Mouse (Mus musculus): ENCODE measurements around the gene A730061H03Rik.

Gene A730061H03Rik

GRCm38 (mm10) chr14:55560202-55561073 is at the start of gene A730061H03Rik:
Gene A730061H03Rik, minus strand, starts transcription at chr14:55560406.
- DNase-seq (ENCODE audit: low spot score): peak; percentile 98

GRCm38 (mm10) chr14:55608339-55608738 is 48.1 kb upstream of the A730061H03Rik start:
- DNase-seq (ENCODE audit: low spot score): no peak

- DNase-seq (ENCODE audit: low spot score): no peak
These were observed 45.7 kb upstream of the A730061H03Rik start for GRCm38 (mm10) chr14:55605743-55606459.

GRCm38 (mm10) chr14:55604823-55605222 is 44.6 kb upstream of the A730061H03Rik start:
- DNase-seq (ENCODE audit: low spot score): no peak

- peak; percentile 94 for DNase-seq (ENCODE audit: low spot score)
These were observed 43.7 kb upstream of the A730061H03Rik start for GRCm38 (mm10) chr14:55603633-55604576.

GRCm38 (mm10) chr14:55603271-55603632 is 43.0 kb upstream of the A730061H03Rik start, which contains the start of gene Irf9:
Gene Irf9, plus strand, starts transcription at chr14:55603571.
- DNase-seq (ENCODE audit: low spot score): no peak

GRCm38 (mm10) chr14:55598521-55599390 is 38.5 kb upstream of the A730061H03Rik start:
- no peak for DNase-seq (ENCODE audit: low spot score)

GRCm38 (mm10) chr14:55596036-55596690 is 36.0 kb upstream of the A730061H03Rik start:
- DNase-seq (ENCODE audit: low spot score): no peak

- no peak for DNase-seq (ENCODE audit: low spot score)
These were observed 32.0 kb upstream of the A730061H03Rik start for GRCm38 (mm10) chr14:55592226-55592625.

GRCm38 (mm10) chr14:55591331-55591891 is 31.2 kb upstream of the A730061H03Rik start, which contains the start of gene Rnf31:
Gene Rnf31, plus strand, starts transcription at chr14:55591708.
- DNase-seq (ENCODE audit: low spot score): peak; percentile 96

GRCm38 (mm10) chr14:55590748-55591330 is 30.6 kb upstream of the A730061H03Rik start, which contains the start of gene Psme2:
Gene Psme2, minus strand, starts transcription at chr14:55591113.
- DNase-seq (ENCODE audit: low spot score): peak; percentile 94

GRCm38 (mm10) chr14:55589771-55590448 is 29.7 kb upstream of the A730061H03Rik start:
- no peak for DNase-seq (ENCODE audit: low spot score)

- no peak for DNase-seq (ENCODE audit: low spot score)
These were observed 29.1 kb upstream of the A730061H03Rik start for GRCm38 (mm10) chr14:55589271-55589670.

GRCm38 (mm10) chr14:55586149-55586548 is 25.9 kb upstream of the A730061H03Rik start:
- no peak for DNase-seq (ENCODE audit: low spot score)

- no peak for DNase-seq (ENCODE audit: low spot score)
These were observed 25.4 kb upstream of the A730061H03Rik start for GRCm38 (mm10) chr14:55585566-55585960.

GRCm38 (mm10) chr14:55584702-55585565 is 24.7 kb upstream of the A730061H03Rik start, which contains the start of gene Emc9:
Gene Emc9, minus strand, starts transcription at chr14:55585302.
- DNase-seq (ENCODE audit: low spot score): peak; percentile 78

- no peak for DNase-seq (ENCODE audit: low spot score)
These were observed 24.1 kb upstream of the A730061H03Rik start for GRCm38 (mm10) chr14:55584303-55584701.
